Mouse (Mus musculus) embryo, embryonic 11 days (tissue): ENCODE measurements around the gene Zfp628.
"Not testable (repeated sequence)": the region's sequence is repeated elsewhere in the genome, so short reads cannot be mapped to it uniquely, and the experiment has no call there.

Experiments
- DNase-seq: peaks from one replicate; pipeline ENCODE4 v3.0.0-alpha.2; 2015

Zfp628 gene

DNA sequence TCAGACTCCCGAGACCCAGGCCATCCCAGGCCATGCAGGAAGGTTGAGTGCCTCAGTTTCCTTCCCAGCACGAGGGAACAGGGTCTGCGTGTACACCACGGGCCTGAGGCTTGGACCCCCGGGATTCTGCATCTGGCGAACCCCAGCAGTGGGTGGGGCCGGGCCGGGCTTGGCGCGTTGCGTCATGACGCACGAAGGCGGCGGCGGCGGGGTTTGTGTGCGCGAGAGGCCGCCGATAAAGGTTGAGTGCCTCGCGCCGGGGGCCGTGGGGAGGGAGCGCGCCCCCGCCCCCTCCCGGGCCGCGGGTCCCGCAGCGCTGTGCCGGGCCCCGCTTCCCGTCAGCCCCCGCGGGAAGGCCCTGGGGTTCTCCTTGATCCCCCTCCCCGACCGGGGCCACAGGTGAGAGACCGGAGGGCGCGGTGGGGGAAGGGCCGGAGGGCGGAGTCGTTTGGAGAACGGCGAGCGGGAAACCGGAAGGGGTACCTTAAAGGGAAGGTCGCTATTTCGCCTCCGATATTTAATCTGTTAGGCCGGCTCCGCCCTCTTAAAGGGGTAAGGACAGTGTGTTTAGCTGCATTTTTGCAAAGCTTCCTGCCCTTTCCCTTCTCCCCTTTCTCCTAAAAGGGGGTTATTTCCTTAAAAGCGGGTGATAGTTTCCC, at the start of gene Zfp628:
Gene Zfp628, plus strand, starts transcription at position 211 of the 659 bp plus-strand sequence.
- DNase-seq = peak; percentile 96

DNA sequence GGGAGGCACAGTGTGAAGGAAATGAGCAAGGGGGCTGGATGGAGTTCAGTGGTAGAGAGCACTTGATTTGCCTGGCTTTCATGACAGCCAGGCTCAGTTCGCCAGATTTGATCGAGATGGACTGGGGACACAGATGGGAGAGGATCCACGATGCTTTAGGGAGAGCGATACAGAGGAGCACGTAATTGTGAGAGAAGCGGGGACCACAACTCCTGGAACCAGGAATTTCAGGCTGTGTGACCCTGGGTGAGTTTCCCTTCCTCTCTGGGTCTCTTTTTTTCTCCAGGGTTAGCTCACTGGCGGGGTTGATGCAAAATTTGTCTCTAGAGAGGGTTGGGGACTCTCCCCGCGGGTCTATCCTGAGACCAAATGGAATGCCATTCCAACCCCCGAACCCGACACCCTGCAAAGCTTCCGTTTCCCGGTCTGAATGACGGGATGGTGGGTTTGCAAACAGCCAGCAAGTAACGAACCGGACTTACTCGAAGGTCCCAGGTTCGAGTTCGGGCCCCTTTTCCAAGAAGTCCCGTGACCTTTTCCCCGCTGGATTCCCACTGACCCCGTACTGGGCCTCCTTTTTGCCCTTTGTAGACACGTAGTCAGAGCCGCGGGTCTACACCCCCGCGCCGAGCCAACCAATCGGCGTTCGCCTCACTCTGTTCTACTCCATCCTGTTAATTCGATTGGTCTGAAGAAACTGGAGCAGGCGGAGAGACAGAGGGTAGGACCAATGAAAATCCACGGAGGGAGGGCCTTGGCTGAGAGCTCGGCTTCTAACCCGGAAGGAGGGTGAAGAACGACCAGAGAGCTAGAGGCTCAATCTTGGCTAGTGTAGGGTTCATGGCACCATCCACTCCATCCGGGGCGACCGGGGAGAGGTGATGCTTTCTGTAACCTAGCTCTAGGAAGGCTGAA, 49.2 kb upstream of the Zfp628 start:
- DNase-seq = peak; percentile 97

DNA sequence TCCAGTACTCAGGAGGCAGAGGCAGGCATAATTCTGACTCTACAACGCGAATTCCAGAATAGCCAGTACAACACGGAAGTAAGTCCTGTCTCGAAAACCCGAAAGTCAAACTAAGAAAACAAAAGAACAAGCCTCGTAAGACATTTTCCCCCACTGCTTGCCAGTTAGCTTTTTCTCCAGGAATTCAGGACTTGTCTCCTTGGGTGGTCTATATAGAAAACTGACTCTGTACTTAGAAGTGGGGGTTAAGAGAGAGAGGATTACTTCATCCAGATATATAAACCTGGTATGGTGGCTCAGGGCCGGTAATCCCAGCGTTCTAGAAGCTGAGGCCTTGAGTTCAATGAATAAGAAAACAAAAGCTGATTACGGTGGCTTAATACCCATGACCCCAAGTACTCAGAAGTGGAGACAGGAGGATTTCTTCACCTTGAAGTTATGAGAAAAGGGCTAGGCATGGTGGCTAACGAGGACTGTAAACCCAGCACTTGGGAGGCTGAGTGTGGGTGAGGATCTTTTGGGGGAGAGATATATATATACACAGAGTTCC, 48.3 kb upstream of the Zfp628 start:
- no peak for DNase-seq

DNA sequence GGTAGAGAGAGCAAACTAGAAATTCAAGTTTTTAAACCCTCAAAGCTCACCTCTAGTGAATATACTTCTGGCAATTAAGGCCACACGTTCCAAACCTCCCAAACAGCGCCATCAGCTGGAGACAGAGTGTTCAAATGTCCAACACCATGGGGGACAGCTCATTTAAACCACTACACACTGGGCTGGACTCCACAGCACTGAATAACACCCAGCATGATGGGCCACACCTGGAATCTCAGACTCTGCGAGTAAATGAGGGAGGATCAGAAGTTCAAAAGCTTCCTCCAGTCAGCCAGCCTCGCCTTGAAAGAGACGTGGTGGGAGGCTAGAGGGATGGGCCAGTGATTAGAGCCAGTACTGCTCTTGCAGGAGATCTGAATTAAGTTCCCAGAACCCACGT, 44.9 kb upstream of the Zfp628 start, which contains the start of gene Isoc2b:
Gene Isoc2b, minus strand, starts transcription at position 126 of the 400 bp plus-strand sequence.
- no peak for DNase-seq

DNA sequence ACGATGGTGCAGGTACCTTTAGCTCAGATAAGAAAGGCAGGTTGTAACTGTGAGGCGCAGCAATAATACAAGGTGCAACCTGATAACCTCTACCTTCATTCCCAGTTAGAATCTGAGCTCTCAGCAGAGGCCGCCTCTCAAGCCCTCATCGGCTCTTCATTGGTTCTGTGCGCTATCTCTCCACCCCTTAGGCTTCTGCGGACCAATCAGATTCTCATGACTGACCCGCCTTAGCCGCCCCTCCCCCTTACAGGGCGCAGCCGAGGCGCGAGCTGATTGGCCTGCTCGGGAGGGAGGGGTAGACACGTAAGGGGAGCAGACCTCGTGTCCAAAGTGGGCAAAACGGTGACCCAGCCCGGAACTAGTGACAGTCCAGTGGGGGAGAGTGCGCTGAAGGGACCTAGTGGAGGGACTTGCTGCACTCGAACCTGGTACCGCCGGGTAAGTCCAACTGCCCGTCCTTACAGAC, 38.2 kb upstream of the Zfp628 start, which contains the start of gene Isoc2a:
Gene Isoc2a, plus strand, starts transcription at position 401 of the 469 bp plus-strand sequence.
- DNase-seq = peak; percentile 97

DNA sequence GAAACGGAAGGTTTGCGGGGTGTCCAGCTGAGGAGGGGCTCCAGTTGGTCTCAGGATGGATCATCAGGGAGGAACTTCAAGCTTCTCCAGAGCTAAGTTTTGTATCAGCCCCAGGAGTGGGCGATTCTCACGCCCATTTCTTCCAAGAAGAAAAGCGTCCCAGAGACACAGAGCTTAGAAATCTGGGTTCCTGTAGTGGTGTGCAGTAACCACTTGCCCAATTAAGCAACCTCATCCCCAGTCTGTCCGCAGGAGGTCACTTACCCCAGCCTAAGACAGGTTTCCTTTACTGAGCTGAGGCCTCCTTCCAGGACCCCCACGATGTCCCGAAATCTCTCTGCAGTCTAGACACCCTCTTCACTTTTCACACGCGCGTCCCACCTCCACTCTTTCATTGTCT, 37.8 kb upstream of the Zfp628 start:
- DNase-seq = no peak

DNA sequence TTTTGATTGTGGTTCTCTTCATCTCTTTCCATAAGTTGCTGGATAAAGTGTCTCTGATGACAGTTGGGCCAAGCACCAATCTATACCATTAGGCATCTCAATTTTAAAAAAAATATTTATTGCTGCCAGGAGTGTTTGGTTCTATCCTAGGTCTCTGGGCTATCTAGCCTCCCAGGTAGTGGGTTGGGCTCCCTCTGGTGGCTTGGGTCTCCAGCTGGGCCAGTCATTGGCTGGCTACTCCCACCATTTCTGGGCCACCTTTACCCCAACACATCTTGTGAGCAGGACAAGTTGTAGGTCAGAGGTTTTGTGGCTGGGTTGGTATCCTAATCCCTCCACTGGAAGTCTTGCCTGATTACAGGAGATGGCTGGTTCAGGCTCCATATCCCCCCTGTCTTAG, 36.8 kb upstream of the Zfp628 start:
- DNase-seq = no peak

DNA sequence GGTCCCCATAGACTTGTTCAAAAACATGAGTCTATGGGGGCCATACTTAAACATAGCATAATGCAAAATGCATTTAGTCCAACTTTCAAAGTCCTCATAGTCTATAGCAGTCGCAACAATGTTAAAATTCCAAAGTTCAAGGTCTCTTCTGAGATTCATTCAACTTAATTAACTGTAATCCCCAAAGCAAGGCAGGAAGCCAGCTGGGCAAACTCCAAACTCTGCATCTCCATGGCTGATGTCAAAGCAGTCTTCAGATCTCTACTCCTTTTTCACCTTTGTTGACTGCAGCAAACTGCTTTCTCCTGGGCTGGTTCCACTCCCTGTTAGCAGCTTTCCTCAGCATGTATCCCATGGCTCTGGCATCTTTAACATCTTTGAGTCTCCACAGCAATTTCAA, 36.0 kb upstream of the Zfp628 start:
- not testable (repeated sequence) for DNase-seq

DNA sequence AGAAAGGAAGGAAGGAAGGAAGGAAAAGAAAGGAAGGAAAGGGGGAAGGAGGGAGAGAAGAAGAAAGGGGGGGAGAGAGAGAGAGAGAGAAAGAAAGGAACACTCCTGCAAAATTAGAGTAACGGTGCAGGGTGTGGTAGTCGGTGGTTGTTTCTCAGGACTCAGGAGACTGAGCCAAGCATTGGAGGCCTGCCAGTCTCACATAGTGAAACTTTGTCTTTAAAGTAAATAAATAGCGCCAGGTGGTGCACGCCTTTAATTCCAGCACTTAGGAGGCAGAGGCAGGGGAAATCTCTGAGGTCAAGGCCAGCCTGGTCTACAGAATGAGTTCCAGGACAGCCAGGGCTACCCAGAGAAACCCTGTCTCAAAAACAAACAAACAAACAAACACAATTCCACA, 28.3 kb upstream of the Zfp628 start:
- DNase-seq = no peak

DNA sequence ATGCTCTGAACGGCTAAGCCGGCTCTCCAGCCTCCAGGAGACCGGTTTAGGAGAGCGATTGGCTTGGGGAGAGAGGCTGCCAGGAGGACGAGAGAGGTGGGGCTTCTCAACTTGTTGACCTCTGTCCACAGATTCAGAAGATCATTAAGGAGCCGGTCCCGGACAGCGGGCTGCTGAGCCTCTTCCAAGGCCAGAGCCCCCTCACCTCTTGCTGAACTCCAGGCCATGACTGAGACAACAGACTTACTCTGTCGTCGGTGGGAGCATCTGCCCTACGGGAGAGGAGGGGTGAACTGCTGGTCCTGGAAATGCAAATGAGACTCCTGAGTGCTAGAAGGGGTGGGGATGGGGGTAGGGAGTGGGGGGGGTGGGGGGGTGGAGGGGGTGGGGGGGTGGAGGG, 19.8 kb upstream of the Zfp628 start:
- no peak for DNase-seq

DNA sequence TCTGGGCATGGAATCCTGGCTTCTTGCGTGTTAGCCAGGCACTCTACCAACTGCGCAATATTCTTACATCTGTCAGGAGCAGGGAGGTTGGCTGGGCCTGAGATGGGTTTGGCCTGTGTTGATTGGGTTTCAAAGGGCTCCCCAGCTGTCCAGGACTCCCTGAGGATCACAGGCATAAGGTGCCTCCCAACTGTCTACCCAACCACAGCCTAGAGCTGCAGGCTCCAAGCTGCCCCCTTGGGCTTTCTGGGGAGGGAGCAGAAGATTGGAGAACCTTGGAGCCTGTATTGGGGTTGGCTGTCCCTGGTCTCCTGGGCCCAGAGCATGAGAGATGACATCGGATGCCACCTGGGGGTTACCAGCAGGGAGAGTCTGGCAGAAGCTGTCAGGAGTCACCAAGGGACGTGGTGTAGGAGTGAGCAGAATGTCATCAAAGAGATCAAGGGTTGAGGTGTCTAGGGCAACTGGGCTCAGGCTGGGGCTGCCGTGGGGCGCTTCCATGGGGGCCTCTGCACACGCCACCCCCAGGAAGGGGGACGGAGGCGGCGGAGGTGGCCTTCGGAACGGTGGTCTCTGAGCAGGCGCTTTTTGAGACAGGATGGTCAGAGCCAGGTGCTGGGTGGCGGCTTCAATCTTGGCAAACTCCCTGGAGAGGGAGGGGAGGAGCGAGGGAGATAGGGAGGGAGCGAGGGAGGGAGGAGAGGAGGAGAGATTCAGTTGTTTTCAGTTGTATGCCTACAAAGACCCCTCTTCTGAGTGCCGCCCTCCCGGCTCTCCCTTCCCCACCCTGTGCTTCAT, 16.0 kb upstream of the Zfp628 start:
- DNase-seq = no peak

DNA sequence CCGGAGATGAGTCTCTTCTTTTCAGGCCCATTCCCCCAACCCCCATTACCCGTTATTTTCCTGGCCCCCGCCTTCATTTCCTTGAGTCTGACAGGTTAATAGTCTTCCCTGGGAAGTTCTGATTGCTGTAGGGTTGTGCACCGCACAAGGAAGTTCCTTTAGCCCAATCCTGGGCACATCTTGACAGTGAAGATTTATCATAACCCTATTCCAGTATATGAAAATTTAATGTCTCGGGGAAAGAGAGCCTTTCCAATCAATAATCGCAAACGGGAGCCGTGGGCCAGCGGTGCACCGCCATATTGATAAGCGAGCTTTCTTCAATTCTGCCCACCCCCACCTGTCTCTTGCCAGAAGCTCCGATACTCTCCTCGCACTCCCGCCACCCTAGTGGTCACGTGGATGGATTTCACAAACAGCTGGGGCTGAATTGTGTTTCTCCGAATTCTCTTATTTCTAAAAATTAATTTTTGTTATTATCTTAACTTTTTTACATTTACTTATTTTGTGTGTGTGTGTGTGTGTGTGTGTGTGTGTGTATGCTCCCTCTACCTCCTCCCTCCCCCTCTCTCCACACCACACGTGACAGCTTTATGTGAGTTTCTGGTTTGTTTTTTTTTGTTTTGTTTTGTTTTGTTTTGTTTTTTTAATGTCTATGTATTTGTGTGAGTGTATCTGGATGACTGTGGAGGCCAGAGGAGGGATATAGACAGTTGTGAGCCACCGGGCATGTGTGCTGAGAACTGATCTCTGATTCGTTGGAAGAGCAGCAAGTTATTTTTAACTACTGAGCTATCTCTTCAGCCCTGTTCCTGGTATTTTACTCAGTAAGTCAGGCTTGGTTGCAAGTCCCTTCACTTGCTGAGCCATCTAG, 15.1 kb upstream of the Zfp628 start:
- DNase-seq = peak; percentile 49

DNA sequence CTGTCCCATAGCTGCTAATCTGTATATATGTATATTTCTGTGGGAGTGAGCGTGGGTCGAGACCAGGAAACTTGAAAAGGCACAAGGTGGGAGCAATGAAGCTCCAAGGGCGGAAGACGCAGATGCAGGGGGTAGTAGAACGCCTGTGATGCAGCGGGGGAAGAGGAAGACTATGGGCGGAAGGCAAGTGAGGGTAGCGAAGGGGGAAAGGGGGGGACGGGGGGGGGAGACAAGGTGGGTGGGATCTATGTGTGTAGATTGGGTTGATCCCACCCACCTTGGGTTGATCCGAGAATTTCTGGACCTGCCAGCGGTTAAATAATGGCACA, 14.5 kb upstream of the Zfp628 start:
- no peak for DNase-seq

DNA sequence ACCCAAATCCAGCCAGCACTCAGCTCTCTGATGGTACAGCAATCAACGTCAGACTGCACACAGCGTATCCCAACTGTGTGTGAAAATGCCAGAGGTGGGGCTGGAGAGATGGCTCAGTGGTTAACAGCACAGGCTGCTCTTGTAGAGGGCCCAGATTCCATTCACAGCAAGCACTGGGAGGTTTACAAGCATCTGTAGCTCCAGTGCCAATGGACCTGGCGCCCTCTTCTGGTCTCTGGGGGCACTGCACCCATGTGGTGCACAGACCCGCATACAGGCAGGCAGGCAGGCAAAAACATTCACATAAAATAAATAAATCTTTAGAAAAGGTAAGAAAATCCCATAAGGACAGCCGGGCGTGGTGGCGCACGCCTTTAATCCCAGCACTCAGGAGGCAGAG, 13.8 kb upstream of the Zfp628 start:
- no peak for DNase-seq

DNA sequence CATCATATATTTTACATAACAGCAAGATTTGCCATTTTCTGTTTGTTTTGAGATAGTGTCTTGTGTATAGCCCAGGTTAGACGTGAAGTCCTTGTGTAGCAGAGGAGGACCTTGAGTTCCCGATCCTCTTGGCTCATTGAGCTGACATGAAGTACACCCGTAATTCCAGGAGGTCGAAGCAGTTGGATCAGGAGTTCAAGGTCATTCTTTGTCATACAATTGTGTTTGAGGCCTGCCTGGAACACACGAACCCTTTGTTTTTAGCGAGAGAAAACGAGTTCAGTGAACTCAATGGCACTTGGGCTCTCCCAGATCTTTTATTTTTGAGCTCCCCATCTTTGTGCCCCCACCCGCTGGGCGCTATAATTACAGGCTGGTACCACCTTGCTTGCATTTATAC, 12.6 kb upstream of the Zfp628 start:
- DNase-seq = no peak

DNA sequence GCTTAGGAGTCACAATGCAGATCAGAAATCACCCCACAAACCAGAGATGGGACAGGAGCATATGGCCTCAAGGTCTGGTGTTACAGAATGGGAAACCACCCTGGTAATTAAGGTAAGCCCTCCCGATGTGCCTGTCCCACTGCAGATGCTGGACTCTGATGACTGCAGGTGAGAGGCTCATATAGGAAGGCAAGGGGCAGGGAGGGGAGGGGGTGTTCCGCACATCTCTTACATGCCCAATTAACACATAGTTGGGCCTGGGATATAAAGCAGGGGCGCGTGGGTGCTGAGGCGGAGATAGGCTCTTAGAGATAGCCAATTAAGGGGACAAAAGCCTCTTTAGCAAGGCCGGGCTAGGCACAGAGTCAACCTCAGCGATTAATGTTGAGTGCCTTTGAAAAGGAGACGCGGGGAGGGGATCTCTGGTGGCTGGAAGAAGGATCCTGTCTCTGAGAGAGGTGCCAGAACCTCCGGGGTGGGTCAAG, 8.5 kb upstream of the Zfp628 start, which contains the start of gene Gm36210:
Gene Gm36210, minus strand, starts transcription at position 51 of the 485 bp plus-strand sequence.
- DNase-seq = no peak

DNA sequence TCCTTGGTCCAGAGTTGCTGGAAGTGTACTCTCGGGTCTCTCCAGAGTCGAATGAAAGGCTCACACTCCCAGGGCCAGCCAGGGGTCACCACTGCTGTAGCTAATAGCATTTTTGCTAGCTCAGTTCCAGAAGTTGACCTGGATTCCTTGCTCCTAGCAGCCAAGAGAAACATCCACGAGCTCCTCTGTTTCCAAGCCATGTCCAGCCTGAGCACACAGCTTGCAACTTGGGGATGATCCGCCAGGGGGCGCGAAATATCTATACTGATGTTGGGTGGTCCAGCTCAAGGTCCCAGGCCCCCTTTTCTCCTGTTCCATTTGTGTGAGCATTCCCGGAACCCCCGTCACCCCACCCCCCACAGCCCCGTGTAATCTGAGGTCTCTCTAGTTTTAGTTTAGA, 3.5 kb upstream of the Zfp628 start:
- peak; percentile 80 for DNase-seq

DNA sequence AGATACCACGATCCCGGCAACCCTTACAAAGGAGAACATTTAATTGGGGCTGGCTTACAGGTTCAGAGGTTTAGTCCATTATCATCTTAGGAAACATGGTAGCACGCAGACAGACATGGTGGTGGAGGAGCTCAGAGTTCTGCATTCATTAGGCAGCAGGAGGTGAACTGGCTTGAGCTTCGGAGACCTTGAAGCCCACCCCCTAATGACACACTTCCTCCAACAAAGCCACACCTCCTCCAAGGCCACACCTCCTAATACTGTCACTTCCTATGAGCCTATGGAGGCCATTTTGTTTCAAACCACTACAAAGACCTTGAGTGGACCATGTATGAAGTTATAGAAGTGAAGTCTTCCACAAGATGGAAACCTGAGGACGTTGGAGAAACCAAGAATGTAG, 2.8 kb upstream of the Zfp628 start:
- no peak for DNase-seq

DNA sequence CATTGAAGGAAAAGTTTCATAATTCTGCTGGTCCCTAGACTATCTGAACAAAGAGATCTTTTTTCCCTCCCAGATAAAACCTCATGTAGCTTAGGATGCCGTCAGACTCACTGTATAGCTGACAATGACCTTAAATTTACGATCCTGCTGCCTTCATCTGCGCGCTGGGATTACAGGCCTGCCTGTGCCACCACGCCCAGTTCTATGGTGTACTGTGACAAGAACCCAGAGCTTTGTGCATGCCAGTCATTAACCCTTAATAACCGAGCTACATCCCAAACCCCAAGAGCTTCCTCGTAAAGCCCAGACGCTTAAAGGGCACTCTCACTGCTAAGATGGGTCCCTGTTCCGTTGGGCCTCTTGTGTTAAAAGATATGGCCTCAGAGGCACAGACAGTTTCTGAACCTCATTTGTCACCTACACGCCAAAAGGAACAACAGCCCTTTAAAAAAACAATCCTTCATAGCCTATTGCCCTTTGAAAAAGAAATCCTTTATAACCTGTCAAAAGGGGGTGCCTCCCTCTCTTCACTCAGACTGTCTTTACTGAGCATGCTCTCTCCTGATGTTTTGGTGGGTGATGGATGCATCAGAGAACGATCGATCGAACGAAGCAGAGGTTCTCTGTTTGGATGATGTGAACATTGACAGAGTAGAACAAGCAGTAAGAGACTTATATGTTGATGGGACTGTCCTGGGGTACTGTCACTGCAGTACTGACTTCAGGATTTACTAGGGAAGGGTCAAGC, 826 bp downstream of the Zfp628 start:
- DNase-seq = peak; percentile 57

DNA sequence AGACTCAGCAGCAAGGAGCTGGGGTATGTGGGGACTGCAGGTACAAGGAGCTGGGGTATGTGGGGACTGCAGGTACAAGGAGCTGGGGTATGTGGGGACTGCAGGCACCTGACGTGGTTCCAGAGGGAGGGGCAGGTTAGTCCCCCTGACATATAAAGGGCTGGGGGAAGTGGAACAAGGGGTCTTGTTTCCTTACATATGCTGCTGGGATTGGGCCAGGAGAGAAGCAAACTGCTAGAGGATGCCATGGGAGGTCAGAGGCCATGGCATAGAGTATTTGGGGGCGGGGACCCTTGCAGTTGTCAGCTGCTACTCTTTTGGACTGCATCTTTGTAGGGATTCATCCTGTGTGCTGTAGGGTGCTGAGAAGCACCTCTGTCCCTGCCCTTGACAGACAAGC, 2.5 kb downstream of the Zfp628 start:
- no peak for DNase-seq

DNA sequence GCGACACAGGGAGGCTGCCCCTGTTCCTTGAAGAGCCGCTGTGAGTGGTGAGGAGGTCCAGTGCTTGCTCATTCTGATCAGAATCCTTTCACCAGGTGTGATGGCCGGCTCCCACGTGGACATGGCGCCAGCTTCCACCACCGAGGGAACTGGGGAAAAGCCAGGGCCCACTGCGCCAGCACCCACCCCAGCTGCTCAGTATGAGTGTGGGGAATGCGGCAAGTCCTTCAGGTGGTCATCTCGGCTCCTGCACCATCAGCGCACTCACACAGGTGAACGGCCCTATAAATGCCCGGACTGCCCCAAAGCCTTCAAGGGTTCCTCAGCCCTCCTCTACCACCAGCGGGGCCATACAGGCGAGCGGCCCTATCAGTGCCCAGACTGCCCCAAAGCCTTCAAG, 3.7 kb downstream of the Zfp628 start:
- DNase-seq = no peak
